Mouse (Mus musculus) spleen, adult 2 months (tissue): ENCODE results near the gene BC080695. TPM values are rescaled to one million over a fixed set of nuclear protein-coding genes. Genes with fewer than 3 reads are reported as not detected.
"Not testable (repeated sequence)": the region's sequence is repeated elsewhere in the genome, so short reads cannot be mapped to it uniquely, and the experiment has no call there.

Source experiments
- DNase-seq, 2 experiments: peaks; one replicate each; pipeline versions ENCODE4 v3.0.0 to v3.0.0-alpha.2; 2012 to 2021; ENCODE audit warnings: low spot score in 2 of 2, low read depth in 1 of 2
- H3K27ac ChIP-seq: fragments of 200-500 bp; 2 replicates; pipeline ENCODE4 v1.5.1; 2012; ENCODE audit warnings: low read length, inconsistent platforms; ENCODE audit not compliant: insufficient read depth
- H3K27me3 ChIP-seq: fragments of 200-500 bp; 2 replicates; pipeline ENCODE4 v1.6.1; 2012; ENCODE audit warnings: mild to moderate bottlenecking, moderate library complexity, low read length, inconsistent platforms; ENCODE audit not compliant: control insufficient read depth, insufficient read depth
- H3K36me3 ChIP-seq: fragments of 200-500 bp; 2 replicates; pipeline ENCODE4 v1.6.1; 2012; ENCODE audit warnings: mild to moderate bottlenecking, low read length, inconsistent platforms; ENCODE audit not compliant: control insufficient read depth, insufficient read depth
- H3K4me1 ChIP-seq: fragments of 200-500 bp; 2 replicates; pipeline ENCODE4 v1.6.1; 2011; ENCODE audit warnings: inconsistent platforms; ENCODE audit not compliant: control insufficient read depth, insufficient read depth, insufficient read length
- H3K4me3 ChIP-seq: fragments of 200-500 bp; 2 replicates; pipeline ENCODE4 v1.5.1; 2011; ENCODE audit warnings: mild to moderate bottlenecking, inconsistent platforms; ENCODE audit not compliant: insufficient read depth, insufficient read length; ENCODE audit errors: extremely low read depth
- CTCF ChIP-seq: fragments of 200-500 bp; IDR thresholded peaks from 2 replicates; pipeline ENCODE4 v1.5.1; 2011; ENCODE audit warnings: mild to moderate bottlenecking, inconsistent platforms; ENCODE audit not compliant: insufficient read depth, insufficient read length, insufficient replicate concordance; ENCODE audit errors: extremely low read depth
- POLR2A ChIP-seq: fragments of 200-500 bp; IDR thresholded peaks from 2 replicates; pipeline ENCODE4 v1.6.1; 2011; ENCODE audit warnings: low read depth, low read length, inconsistent platforms
- WGBS: fragments of 180-500 bp; shearing (Covaris S2); methylation state at CpG from one replicate; pipeline ENCODE4 v1.1.7; 2018; 5-methylcytosine and 5-hydroxymethylcytosine counted together
- polyA plus RNA-seq: library from polyadenylated mRNA; depleted of rRNA; stranded (reverse); fragments of >200 nt; gene quantifications from 2 replicates; pipeline ENCODE4 v1.2.3, GENCODE M21; 2012; rRNA removed

BC080695 gene
- polyA plus RNA-seq, result not detected in 2 replicates

DNA sequence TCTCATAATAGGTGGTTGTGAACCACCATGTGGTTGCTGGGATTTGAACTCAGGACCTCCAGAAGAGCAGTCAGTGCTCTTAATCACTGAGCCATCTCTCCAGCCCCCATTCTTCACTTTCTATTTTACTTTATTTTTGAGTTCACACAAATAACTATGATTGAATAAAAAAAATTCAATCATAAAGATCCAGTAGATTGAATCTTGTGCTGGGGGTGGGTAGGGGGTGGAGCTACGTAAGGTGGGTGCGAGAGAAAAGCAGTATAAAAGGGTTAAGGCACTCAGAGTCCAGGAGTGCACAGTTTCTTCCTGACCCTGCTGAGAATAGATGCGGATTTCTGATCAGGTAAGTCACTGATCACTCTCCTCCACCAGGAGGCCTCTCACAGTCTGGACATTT lies at the start of gene BC080695, which contains the start of gene Gm13057:
BC080695 (plus strand) TSS at position 301 of the 400 bp plus-strand sequence.
Gm13057 (plus strand) TSS at position 310 of the 400 bp plus-strand sequence.
- H3K4me3 ChIP-seq, H3K4me1 ChIP-seq, H3K27me3 ChIP-seq, H3K27ac ChIP-seq, H3K36me3 ChIP-seq, DNase-seq: not testable (repeated sequence)
- no CpG with 5 or more reads among the region's 3 CpGs for WGBS

GRCm38 (mm10) chr4:143511043-143511442 lies 40.5 kb upstream of the BC080695 start, which contains the start of gene Gm13043:
TSS of gene Gm13043 (plus strand) at chr4:143511343.
- DNase-seq, result no peak
- H3K36me3 ChIP-seq, result no peaks in the 10 kb centered on the region
- no peak within 1 kb of the TSS for H3K27ac ChIP-seq
- H3K4me1 ChIP-seq, result no peaks in the 10 kb centered on the region
- no peaks in the 10 kb centered on the region for H3K27me3 ChIP-seq
- TF ChIP-seq CTCF (no peak), POLR2A (no peak)
- 80% methylated on average over 3 of the region's 3 CpGs for WGBS
- H3K4me3 ChIP-seq, result no peak within 1 kb of the TSS

GRCm38 (mm10) chr4:143535654-143536053 lies 15.8 kb upstream of the BC080695 start, which contains the start of gene Gm13040:
TSS of gene Gm13040 (plus strand) at chr4:143535954.
- H3K27me3 ChIP-seq, H3K36me3 ChIP-seq, H3K4me3 ChIP-seq, H3K4me1 ChIP-seq, H3K27ac ChIP-seq, DNase-seq: not testable (repeated sequence)
- no CpG with 5 or more reads among the region's 3 CpGs for WGBS

DNA sequence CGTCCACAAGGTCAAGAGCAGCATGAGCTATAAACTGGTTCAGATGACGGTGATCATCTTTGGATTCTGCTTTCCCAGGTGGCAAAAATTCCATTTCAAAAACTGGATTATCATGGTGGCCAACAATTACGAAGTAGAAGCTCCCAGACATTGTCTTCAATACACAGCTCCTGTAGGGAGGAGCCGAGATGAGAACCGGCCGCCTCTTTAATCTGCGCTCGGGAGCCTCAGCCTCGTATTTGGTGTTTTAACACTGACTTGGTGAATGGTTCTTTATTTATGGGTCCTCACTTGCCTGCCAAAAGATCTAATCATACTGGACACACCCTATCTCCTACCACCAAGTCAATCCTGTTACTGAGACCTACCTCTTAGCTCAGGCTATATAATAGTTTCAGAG lies 60.4 kb downstream of the BC080695 start:
- H3K27ac ChIP-seq, DNase-seq, H3K4me3 ChIP-seq, H3K27me3 ChIP-seq, H3K36me3 ChIP-seq, H3K4me1 ChIP-seq: not testable (repeated sequence)
- WGBS, result 89% methylated on average over 9 of the region's 9 CpGs

- not testable (repeated sequence) for H3K27me3 ChIP-seq, DNase-seq, H3K4me3 ChIP-seq, H3K36me3 ChIP-seq, H3K27ac ChIP-seq, H3K4me1 ChIP-seq
Measured at GRCm38 (mm10) chr4:143614703-143615102, 63.2 kb downstream of the BC080695 start, which contains the start of gene Gm13083. TSS of gene Gm13083 (plus strand) at chr4:143615003.

DNA sequence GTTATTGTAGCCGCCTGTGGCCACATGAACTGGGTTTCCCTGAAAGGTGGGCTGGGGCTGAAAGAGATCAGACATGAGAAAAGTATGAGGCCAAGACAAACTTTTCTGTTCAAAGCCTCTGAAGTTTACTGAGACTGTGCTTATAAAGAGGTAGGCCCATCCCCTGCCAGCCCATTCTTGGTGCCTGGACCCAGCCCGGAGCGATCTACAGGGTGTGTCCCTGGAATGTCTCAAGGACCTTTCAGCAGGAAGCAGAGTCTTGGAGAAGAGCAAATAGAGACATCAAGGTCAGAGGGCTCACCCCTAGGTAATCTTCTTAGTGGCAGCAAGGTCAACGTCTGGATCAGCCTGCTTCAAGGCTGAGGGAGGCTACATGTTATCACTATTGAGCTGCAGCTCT lies 66.6 kb downstream of the BC080695 start:
- H3K4me3 ChIP-seq, H3K27ac ChIP-seq, H3K4me1 ChIP-seq, H3K27me3 ChIP-seq, DNase-seq, H3K36me3 ChIP-seq: not testable (repeated sequence)
- 79% methylated on average over 4 of the region's 4 CpGs for WGBS

Other genes with a start within 250 kb of the BC080695 start
- not detected in 2 replicates for gene Lrrc38, start 201.9 kb upstream of the BC080695 start, polyA plus RNA-seq
- gene Pramel1, start 157.3 kb upstream of the BC080695 start, polyA plus RNA-seq, result not detected in 2 replicates
- gene Pramef8, start 139.3 kb upstream of the BC080695 start, polyA plus RNA-seq, result 4.6 and 5.2 TPM in 2 replicates
- gene Oog4, start 101.4 kb upstream of the BC080695 start, polyA plus RNA-seq, result not detected in 2 replicates
- gene Gm13043, start 40.4 kb upstream of the BC080695 start, polyA plus RNA-seq, result not detected in 2 replicates
- gene Gm13040, start 15.7 kb upstream of the BC080695 start, polyA plus RNA-seq, result not detected in 2 replicates
- gene Gm13057, start within 50 bp of the BC080695 start, polyA plus RNA-seq, result not detected in 2 replicates
- not detected in 2 replicates for gene Gm13083, start 63.3 kb downstream of the BC080695 start, polyA plus RNA-seq
- not detected in 2 replicates for gene Gm13088, start 105.5 kb downstream of the BC080695 start, polyA plus RNA-seq
- gene Gm13089, start 151.0 kb downstream of the BC080695 start, polyA plus RNA-seq, result not detected in 2 replicates
- not detected in 2 replicates for gene Gm13078, start 167.8 kb downstream of the BC080695 start, polyA plus RNA-seq
- not detected in 2 replicates for gene Gm13023, start 237.7 kb downstream of the BC080695 start, polyA plus RNA-seq